Mouse (Mus musculus): Measurements from ENCODE around the gene Zfp831. TPM values are rescaled to one million over a fixed set of nuclear protein-coding genes. Genes with fewer than 3 reads are reported as not detected.

Zfp831 gene
- polyA plus RNA-seq, 1 experiment from 2014 or later: 0.03 TPM

- no peaks in the 10 kb centered on the region for H3K9me3 ChIP-seq (ENCODE audit: control insufficient read depth, low read length)
- ATAC-seq (ENCODE audit: insufficient number of reproducible peaks, low FRiP score, low TSS enrichment, low read depth) (no peak), DNase-seq (ENCODE audit: low spot score) (no peak)
- H3K9ac ChIP-seq (ENCODE audit: low read length): no peak overlapping the region
- no peaks in the 10 kb centered on the region for H3K27me3 ChIP-seq (ENCODE audit: control insufficient read depth, insufficient read depth, low read length)
- H3K4me2 ChIP-seq (ENCODE audit: low read depth, severe bottlenecking): no peak overlapping the region
- 89% methylated on average over 7 of the region's 7 CpGs for WGBS
- H3K4me3 ChIP-seq (ENCODE audit: low read depth, low read length): no peak overlapping the region
- H3K4me1 ChIP-seq (ENCODE audit: control insufficient read depth, insufficient read depth, low read length): no peaks in the 10 kb centered on the region
- no peaks in the 10 kb centered on the region for H3K36me3 ChIP-seq (ENCODE audit: control insufficient read depth, insufficient read depth, low read length)
- H3K27ac ChIP-seq (replicated peaks; ENCODE audit: low read depth, low read length): no peak overlapping the region
These were observed 21.5 kb upstream of the Zfp831 start for GRCm38 (mm10) chr2:174621881-174622280.

GRCm38 (mm10) chr2:174624430-174624829, 18.9 kb upstream of the Zfp831 start:
- ATAC-seq (ENCODE audit: insufficient number of reproducible peaks, low FRiP score, low TSS enrichment, low read depth): no peak

GRCm38 (mm10) chr2:174627021-174627420, 16.3 kb upstream of the Zfp831 start:
- no peaks in the 10 kb centered on the region for H3K36me3 ChIP-seq (ENCODE audit: control insufficient read depth, insufficient read depth, low read length)
- no peak overlapping the region for H3K27ac ChIP-seq (replicated peaks; ENCODE audit: low read depth, low read length)
- H3K4me1 ChIP-seq (ENCODE audit: control insufficient read depth, insufficient read depth, low read length): no peaks in the 10 kb centered on the region
- ATAC-seq (ENCODE audit: insufficient number of reproducible peaks, low FRiP score, low TSS enrichment, low read depth) (no peak), DNase-seq (ENCODE audit: low spot score) (no peak)
- no peak overlapping the region for H3K9ac ChIP-seq (ENCODE audit: low read length)
- no peak overlapping the region for H3K4me2 ChIP-seq (ENCODE audit: low read depth, severe bottlenecking)
- no peak overlapping the region for H3K4me3 ChIP-seq (ENCODE audit: low read depth, low read length)
- no peaks in the 10 kb centered on the region for H3K27me3 ChIP-seq (ENCODE audit: control insufficient read depth, insufficient read depth, low read length)
- WGBS: 75% methylated on average over 8 of the region's 8 CpGs
- H3K9me3 ChIP-seq (ENCODE audit: control insufficient read depth, low read length): no peaks in the 10 kb centered on the region

More at GRCm38 (mm10) chr2:174624430-174624829, 18.9 kb upstream of the Zfp831 start:
- no peak overlapping the region for H3K4me3 ChIP-seq (ENCODE audit: low read depth, low read length)
- 90% methylated on average over 7 of the region's 7 CpGs for WGBS
- no peak overlapping the region for H3K9ac ChIP-seq (ENCODE audit: low read length)
- no peaks in the 10 kb centered on the region for H3K9me3 ChIP-seq (ENCODE audit: control insufficient read depth, low read length)
- H3K27ac ChIP-seq (replicated peaks; ENCODE audit: low read depth, low read length): no peak overlapping the region
- no peaks in the 10 kb centered on the region for H3K4me1 ChIP-seq (ENCODE audit: control insufficient read depth, insufficient read depth, low read length)
- H3K36me3 ChIP-seq (ENCODE audit: control insufficient read depth, insufficient read depth, low read length): no peaks in the 10 kb centered on the region
- no peaks in the 10 kb centered on the region for H3K27me3 ChIP-seq (ENCODE audit: control insufficient read depth, insufficient read depth, low read length)
- no peak for DNase-seq (ENCODE audit: low spot score)
- H3K4me2 ChIP-seq (ENCODE audit: low read depth, severe bottlenecking): no peak overlapping the region

GRCm38 (mm10) chr2:174629299-174629850, 14.0 kb upstream of the Zfp831 start:
- Histone ChIP-seq H3K9me3 (ENCODE audit: control insufficient read depth, low read length) (no peaks in the 10 kb centered on the region), H3K9ac (ENCODE audit: low read length) (no peak overlapping the region), H3K27ac (replicated peaks; ENCODE audit: low read depth, low read length) (no peak overlapping the region), H3K4me3 (ENCODE audit: low read depth, low read length) (no peak overlapping the region), H3K36me3 (ENCODE audit: control insufficient read depth, insufficient read depth, low read length) (no peaks in the 10 kb centered on the region), H3K4me1 (ENCODE audit: control insufficient read depth, insufficient read depth, low read length) (no peaks in the 10 kb centered on the region), H3K27me3 (ENCODE audit: control insufficient read depth, insufficient read depth, low read length) (no peaks in the 10 kb centered on the region), H3K4me2 (ENCODE audit: low read depth, severe bottlenecking) (no peak overlapping the region)
- WGBS: 73% methylated on average over 6 of the region's 6 CpGs
- DNase-seq (ENCODE audit: low spot score) (no peak), ATAC-seq (ENCODE audit: insufficient number of reproducible peaks, low FRiP score, low TSS enrichment, low read depth) (no peak)

DNA sequence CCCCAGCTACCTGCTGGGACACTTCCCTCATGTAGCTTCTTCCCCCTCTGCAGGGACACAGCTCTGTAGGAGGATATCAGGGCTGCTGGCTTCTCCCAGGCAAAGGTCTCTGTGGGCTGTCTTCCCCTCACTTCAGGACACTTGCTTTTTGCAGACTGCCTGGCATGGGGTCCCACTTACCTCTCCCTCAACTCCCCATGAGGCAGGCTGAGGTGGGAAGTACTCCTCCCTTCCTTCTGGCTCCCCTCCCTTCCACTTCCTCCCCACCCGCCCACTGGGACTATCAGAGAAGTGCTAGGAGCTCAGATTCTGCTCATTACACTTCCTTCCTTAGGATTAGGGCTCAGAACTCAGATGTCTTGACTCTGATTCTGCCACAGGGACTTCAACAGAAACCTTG, 6.6 kb upstream of the Zfp831 start:
- no peak for ATAC-seq (ENCODE audit: insufficient number of reproducible peaks, low FRiP score, low TSS enrichment, low read depth)
- H3K4me1 ChIP-seq (ENCODE audit: control insufficient read depth, insufficient read depth, low read length): no peaks in the 10 kb centered on the region
- no peak for DNase-seq (ENCODE audit: low spot score)
- H3K36me3 ChIP-seq (ENCODE audit: control insufficient read depth, insufficient read depth, low read length): no peaks in the 10 kb centered on the region
- H3K27me3 ChIP-seq (ENCODE audit: control insufficient read depth, insufficient read depth, low read length): no peaks in the 10 kb centered on the region
- H3K27ac ChIP-seq (replicated peaks; ENCODE audit: low read depth, low read length): no peak overlapping the region
- no peak overlapping the region for H3K4me3 ChIP-seq (ENCODE audit: low read depth, low read length)
- H3K9me3 ChIP-seq (ENCODE audit: control insufficient read depth, low read length): no peaks in the 10 kb centered on the region
- no peak overlapping the region for H3K4me2 ChIP-seq (ENCODE audit: low read depth, severe bottlenecking)
- H3K9ac ChIP-seq (ENCODE audit: low read length): no peak overlapping the region
- 38% methylated on average over 1 of the region's 1 CpGs for WGBS

DNA sequence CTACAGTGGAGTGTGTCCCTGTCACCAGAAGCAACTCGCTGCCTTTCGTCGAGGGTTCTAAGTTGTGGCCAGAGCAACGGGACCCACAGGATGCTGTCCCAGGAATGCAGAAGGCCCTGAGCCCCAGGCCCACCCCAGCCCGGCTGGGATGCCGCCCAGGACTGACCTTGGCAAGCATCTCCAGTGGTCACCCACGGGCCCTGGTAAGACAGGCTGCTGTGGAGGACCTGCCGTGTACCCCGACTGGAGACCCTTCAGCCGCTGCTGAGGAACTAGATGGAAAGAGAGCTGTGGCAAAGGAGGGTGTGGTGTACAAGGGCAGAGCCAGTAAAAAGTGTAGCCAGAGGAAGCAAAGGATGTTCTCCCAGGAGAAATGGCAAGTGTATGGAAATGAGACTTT, 1.6 kb downstream of the Zfp831 start:
- Histone ChIP-seq H3K4me3 (ENCODE audit: low read depth, low read length) (no peak overlapping the region), H3K9me3 (ENCODE audit: control insufficient read depth, low read length) (no peaks in the 10 kb centered on the region), H3K27me3 (ENCODE audit: control insufficient read depth, insufficient read depth, low read length) (no peaks in the 10 kb centered on the region), H3K27ac (replicated peaks; ENCODE audit: low read depth, low read length) (no peak overlapping the region), H3K9ac (ENCODE audit: low read length) (no peak overlapping the region), H3K4me1 (ENCODE audit: control insufficient read depth, insufficient read depth, low read length) (no peaks in the 10 kb centered on the region), H3K36me3 (ENCODE audit: control insufficient read depth, insufficient read depth, low read length) (no peaks in the 10 kb centered on the region), H3K4me2 (ENCODE audit: low read depth, severe bottlenecking) (no peak overlapping the region)
- no peak for ATAC-seq (ENCODE audit: insufficient number of reproducible peaks, low FRiP score, low TSS enrichment, low read depth)
- 90% methylated on average over 10 of the region's 10 CpGs for WGBS
- no peak for DNase-seq (ENCODE audit: low spot score)

GRCm38 (mm10) chr2:174652864-174653263, 9.5 kb downstream of the Zfp831 start:
- H3K9ac ChIP-seq (ENCODE audit: low read length): no peak overlapping the region
- no peaks in the 10 kb centered on the region for H3K4me1 ChIP-seq (ENCODE audit: control insufficient read depth, insufficient read depth, low read length)
- no peaks in the 10 kb centered on the region for H3K27me3 ChIP-seq (ENCODE audit: control insufficient read depth, insufficient read depth, low read length)
- H3K36me3 ChIP-seq (ENCODE audit: control insufficient read depth, insufficient read depth, low read length): no peaks in the 10 kb centered on the region
- H3K4me2 ChIP-seq (ENCODE audit: low read depth, severe bottlenecking): no peak overlapping the region
- H3K9me3 ChIP-seq (ENCODE audit: control insufficient read depth, low read length): no peaks in the 10 kb centered on the region
- ATAC-seq (ENCODE audit: insufficient number of reproducible peaks, low FRiP score, low TSS enrichment, low read depth) (no peak), DNase-seq (ENCODE audit: low spot score) (no peak)
- H3K27ac ChIP-seq (replicated peaks; ENCODE audit: low read depth, low read length): no peak overlapping the region
- H3K4me3 ChIP-seq (ENCODE audit: low read depth, low read length): no peak overlapping the region
- 71% methylated on average over 4 of the region's 4 CpGs for WGBS

- 81% methylated on average over 5 of the region's 5 CpGs for WGBS
- Histone ChIP-seq H3K4me3 (ENCODE audit: low read depth, low read length) (no peak overlapping the region), H3K9me3 (ENCODE audit: control insufficient read depth, low read length) (no peaks in the 10 kb centered on the region), H3K9ac (ENCODE audit: low read length) (no peak overlapping the region), H3K27me3 (ENCODE audit: control insufficient read depth, insufficient read depth, low read length) (no peaks in the 10 kb centered on the region), H3K36me3 (ENCODE audit: control insufficient read depth, insufficient read depth, low read length) (no peaks in the 10 kb centered on the region), H3K4me1 (ENCODE audit: control insufficient read depth, insufficient read depth, low read length) (no peaks in the 10 kb centered on the region), H3K4me2 (ENCODE audit: low read depth, severe bottlenecking) (no peak overlapping the region), H3K27ac (replicated peaks; ENCODE audit: low read depth, low read length) (no peak overlapping the region)
- ATAC-seq (ENCODE audit: insufficient number of reproducible peaks, low FRiP score, low TSS enrichment, low read depth) (no peak), DNase-seq (ENCODE audit: low spot score) (no peak)
These were observed 12.0 kb downstream of the Zfp831 start for GRCm38 (mm10) chr2:174655341-174655740.

DNA sequence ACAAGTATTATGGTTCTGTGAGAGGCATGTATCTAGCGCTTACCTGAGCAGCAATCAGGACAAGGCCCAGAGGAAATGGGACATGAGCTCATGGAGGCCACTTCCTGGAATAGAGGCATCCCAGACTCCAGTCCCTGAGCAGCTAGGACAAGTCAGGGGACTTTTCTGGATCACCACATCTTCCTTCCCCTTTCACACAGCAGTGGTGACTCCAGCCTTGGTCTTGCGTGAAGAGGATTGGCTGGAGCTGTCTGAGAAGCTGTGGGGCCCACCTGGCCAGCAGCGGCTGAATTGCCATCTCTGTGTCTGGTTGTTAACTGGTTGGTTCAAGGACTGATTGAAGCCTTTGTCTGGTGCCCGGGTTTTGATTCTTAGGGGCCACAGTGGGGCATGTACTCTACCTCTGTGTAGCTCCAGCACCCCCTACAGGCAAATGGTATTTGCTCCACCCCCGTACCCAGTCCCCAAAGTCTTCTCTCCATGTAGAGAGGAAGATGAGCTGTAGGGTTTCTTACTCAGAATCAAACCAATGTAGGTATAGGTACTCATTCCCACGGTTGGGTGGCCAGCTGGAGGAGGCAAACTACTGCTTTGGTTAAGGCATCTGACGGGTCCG, 15.0 kb downstream of the Zfp831 start:
- H3K9me3 ChIP-seq (ENCODE audit: control insufficient read depth, low read length): no peaks in the 10 kb centered on the region
- H3K36me3 ChIP-seq (ENCODE audit: control insufficient read depth, insufficient read depth, low read length): no peaks in the 10 kb centered on the region
- no peak overlapping the region for H3K4me3 ChIP-seq (ENCODE audit: low read depth, low read length)
- ATAC-seq (ENCODE audit: insufficient number of reproducible peaks, low FRiP score, low TSS enrichment, low read depth) (no peak), DNase-seq (ENCODE audit: low spot score) (no peak)
- H3K4me1 ChIP-seq (ENCODE audit: control insufficient read depth, insufficient read depth, low read length): peaks cover 8% of the 10 kb centered on the region
- WGBS: 80% methylated on average over 8 of the region's 8 CpGs
- no peaks in the 10 kb centered on the region for H3K27me3 ChIP-seq (ENCODE audit: control insufficient read depth, insufficient read depth, low read length)
- H3K9ac ChIP-seq (ENCODE audit: low read length): no peak overlapping the region
- H3K27ac ChIP-seq (replicated peaks; ENCODE audit: low read depth, low read length): no peak overlapping the region
- H3K4me2 ChIP-seq (ENCODE audit: low read depth, severe bottlenecking): no peak overlapping the region
